Mouse (Mus musculus) MN1 (cell line): Measurements from ENCODE around the gene Spred3.
A peak's percentile ranks its signal among the peaks of the same experiment; 100 is the strongest.
"Not testable (repeated sequence)": the region's sequence is repeated elsewhere in the genome, so short reads cannot be mapped to it uniquely, and the experiment has no call there.

Experiments
- DNase-seq: peaks from one replicate; pipeline ENCODE4 v3.0.0-alpha.2; 2016; ENCODE audit warnings: low spot score

The Spred3 gene

GRCm38 (mm10) chr7:29169231-29170065 is 763 bp downstream of the Spred3 start:
- peak; percentile 92 for DNase-seq

DNA sequence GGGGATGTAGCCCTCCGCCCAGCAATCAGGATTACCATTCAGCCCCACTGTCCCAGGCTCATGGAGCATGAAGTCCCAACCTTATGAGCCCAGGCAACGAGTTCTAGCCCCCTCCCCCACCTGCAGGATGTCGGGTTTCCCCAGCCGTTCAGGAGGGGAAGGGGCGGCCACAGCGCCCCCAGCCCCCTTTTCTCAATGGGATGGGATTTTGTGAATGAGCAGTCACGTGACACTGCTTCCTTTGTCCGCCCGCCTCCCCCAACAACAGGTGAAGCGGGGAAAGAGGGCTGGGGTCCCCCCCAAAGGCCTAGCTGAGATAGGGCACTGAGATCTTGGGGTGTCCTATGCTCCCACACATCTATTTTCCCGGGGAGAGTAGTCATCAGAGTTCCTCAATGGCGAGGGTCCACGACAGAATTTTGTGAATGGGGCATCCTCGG is 1.4 kb downstream of the Spred3 start:
- peak; percentile 42 for DNase-seq

DNA sequence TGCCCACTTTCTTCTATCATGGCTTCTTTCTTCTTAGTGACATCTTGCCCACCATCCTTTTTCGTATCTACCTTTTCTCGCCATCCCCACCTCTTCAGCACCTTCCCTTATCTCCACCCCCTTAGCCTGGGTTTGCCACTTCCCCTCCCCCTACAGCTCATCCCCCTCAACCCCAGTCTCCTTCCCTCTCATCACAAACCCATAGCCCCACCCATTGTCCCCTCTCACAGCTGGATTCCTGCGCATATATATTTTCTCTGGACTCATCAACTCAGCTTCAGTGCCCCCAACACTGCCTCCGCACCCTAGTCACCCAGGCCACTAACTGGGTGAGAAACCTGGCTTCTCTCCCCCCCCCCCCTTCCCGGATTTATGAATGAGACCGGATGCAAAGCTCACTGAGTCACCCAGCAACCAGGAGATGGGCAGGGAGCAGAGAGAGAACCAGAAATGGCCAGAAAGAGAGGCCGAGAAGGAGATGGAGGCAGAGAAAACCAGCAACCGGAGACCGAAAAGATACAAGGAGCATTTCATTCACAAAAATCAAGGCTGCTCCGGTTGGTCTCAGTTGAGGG is 2.0 kb downstream of the Spred3 start:
- peak; percentile 56 for DNase-seq

GRCm38 (mm10) chr7:29167656-29168055 is 2.6 kb downstream of the Spred3 start:
- no peak for DNase-seq

- no peak for DNase-seq
These were observed 7.3 kb downstream of the Spred3 start for GRCm38 (mm10) chr7:29162750-29163525.

DNA sequence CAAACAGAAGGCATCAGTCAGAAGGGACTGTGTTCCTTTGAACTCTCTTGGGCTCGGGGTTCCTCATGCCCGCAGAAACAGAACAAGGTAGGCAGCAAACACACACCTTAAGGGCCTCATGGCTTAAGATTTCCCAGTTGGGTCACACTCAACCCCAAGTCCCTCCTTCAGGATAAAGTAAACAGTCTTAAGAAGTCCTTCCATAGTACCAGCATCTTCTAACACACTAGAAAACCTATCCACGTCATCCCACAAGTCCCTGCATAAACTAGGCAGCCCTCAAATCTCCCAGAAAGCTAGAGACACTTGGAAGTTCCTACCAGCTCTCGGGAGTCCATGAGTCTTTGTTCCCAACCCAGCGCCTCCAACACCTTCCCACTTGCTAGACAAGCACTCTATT is 7.9 kb downstream of the Spred3 start:
- no peak for DNase-seq

DNA sequence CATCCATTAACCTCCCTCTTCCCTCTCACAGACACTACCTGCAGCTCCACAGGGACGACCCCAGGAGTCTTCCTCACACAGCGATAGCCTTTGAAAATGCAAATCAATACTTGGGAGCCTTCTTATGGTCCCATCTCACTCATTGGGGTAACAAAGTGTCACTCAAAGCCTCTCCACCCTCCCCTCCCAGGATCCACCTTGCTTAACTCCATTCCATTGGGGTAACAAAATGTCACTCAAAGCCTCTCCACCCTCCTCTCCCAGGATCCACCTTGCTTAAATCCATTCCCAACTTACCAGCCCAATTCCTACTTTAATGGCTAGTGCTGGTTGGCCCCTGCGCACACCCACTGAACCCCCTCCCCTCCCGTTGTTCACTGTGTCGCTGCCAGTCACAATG is 11.9 kb downstream of the Spred3 start:
- DNase-seq, result no peak

DNA sequence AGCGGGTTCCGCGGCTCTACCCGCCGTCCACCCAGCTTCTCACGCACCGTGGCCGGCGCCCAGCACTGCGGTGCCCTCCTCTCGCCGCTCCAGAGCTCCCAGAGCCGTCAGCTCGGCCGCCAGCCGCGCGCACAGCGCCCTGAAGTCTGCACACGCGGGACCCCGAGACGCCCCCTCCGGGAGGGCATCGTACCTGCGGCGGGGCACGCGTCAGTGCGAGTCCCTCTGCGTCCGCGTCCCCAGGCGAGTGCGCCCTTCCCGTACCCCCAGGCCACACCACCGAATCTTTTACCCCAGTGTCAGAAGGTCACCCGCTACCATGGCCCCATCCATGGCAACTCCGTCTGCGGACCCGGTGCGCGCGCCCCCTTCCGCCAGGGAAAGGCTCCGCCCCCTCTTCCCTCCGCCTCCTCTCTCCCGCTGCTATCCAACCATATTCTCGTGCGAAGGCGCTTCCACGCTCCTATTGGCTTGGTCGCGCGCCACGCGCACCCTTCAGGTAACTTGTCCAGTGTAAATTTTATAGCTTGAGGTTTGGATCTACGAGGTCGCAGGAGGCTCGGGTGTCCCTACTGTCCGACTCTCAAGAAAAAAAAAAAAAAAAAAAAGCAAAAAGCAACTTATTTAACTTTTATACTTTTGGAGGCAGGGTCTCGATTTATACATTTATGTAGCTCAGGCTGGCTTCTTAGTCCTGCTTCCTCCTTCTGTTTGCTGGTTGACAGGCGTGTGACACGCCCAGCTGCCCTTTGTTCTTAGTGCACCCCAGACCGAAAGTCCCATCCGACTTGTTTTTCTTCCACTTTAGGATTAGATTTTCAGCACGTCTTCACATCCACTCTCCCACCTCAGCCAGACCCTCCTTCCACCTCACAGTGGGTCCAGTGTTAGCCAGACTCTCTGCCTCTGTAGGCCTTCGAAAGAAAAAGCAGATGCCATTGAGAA is 14.1 kb downstream of the Spred3 start, which contains the start of gene Fam98c:
Gene Fam98c, minus strand, starts transcription at position 397 of the 945 bp plus-strand sequence.
- DNase-seq, result peak; percentile 84

GRCm38 (mm10) chr7:29155196-29155837 is 14.9 kb downstream of the Spred3 start:
- peak; percentile 86 for DNase-seq

DNA sequence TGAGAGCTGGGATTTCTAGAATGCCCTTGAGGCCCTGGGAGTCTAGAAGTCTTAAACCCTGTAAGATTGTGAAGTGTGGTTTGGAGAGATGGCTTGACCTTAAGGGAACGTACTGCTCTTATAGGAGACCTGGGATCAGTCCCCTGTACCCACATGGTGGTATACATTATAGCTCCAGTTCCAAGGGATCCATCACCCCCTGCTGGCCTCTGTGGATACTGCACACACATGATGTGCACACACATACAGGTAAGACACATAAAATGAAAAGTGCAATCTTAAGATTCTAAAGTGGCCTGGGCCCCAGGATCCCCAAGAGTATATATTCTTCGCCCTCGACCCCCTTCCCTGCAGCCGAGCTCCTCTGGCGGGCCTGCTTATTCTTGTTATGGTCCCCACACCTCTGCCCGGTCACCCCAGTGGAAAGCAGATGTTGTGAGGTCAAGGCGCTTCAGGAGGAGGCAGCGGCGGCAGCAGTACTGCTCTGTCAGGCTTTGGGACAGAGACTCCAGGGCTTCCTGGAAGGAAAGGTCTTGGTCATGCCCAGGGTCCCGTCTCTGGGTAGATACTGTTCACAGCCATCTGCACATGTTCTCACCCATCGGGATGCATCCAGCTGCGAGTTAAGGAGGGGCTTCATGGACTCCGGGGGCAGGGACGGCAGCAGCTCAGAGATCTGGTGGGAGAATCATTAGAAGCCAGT is 16.0 kb downstream of the Spred3 start:
- DNase-seq, result no peak

DNA sequence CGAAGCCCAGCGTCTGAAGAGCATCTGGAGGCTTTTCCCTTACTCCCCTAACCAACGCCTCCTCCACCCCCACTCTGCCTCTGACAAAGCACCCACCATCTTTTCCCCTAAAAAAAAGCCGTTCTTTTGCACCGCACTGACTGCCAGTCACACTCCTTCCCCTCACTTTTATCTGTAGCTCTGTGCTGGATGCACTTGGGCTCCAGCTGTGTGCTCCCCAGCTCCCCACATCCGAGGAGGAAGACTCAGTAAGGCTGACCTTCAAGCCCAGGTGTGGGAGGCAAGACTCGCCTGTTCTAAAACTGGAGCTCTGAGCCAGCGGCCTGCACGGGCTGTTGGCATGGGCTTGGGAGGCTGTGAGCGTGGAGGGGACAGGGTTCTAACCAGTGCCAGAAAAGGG is 18.7 kb downstream of the Spred3 start:
- DNase-seq, result no peak

GRCm38 (mm10) chr7:29148771-29149170 is 21.4 kb downstream of the Spred3 start:
- no peak for DNase-seq

DNA sequence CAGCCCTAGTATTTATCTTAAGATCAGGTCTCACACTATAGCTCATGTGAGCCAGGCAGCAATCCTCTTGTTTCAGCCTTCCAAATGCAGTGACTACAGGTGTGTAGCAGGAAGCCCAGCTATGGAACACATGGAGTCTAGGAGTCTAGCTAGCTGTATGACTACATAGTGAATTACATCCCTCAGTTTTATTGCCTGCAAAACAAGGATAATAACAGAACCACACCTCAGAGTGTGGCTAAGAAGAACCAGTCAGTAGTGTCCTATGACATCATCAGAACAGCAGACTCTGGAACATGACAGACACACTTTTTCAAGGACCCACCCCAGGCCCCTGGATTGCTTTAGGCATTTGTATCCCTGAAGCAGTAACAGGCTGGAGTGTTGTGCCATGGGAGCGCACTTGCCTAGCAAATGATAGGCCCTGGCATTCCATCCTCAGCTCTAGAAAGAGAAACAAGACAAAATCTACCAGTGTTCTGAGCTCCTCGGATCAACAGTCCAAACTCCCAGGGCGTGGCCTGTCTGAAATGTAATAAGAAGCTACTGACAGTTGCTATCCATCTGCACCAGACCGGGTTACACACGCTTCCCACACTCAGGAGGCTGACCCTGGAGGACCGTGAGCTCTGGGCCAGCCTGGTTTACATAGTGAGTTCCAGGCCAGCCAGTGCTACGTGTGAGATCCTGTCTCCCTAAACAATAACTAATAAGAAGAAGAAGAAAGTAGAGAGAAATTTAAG is 23.4 kb downstream of the Spred3 start:
- DNase-seq, result no peak

GRCm38 (mm10) chr7:29144006-29144405 is 26.2 kb downstream of the Spred3 start:
- no peak for DNase-seq

DNA sequence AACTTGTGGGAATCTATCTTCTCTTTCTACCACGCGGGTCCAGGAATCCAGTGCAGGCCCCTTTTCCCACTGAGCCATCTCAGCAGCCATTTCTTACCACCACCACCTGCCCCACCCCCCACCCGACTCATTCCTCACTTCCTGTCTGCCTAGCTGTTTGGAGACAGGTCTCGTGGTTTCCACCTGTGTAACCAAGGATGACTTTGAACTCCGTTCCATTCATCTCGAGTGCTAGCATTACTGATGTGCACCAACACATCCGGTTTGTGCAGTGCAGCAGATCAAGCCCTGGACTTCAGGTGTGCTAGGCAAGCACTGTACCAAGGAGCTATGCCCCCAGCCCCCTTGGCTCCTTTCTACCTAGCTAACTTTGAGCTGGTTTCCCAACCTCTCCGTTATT is 28.8 kb downstream of the Spred3 start:
- no peak for DNase-seq

GRCm38 (mm10) chr7:29139237-29139636 is 31.0 kb downstream of the Spred3 start:
- not testable (repeated sequence) for DNase-seq

DNA sequence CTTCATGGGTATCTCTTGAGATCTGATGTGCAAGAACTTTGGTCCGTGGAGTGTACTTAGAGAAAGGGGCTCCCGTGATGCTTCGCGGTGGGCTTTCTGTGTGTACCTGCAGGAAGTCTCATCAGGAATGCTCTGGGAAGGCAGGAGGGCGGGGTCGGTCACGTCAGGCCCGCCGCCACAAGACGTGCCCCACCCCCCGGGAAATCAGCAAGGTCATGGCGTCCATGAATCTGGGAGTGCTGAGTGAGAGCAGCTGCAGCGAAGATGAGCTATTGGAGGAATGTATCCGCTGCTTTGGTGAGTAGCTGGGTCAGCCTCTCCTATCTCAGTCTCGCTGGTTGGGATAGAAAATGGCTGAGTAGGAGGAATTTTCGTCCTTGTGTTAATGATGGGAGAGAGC is 32.8 kb downstream of the Spred3 start:
- no peak for DNase-seq

DNA sequence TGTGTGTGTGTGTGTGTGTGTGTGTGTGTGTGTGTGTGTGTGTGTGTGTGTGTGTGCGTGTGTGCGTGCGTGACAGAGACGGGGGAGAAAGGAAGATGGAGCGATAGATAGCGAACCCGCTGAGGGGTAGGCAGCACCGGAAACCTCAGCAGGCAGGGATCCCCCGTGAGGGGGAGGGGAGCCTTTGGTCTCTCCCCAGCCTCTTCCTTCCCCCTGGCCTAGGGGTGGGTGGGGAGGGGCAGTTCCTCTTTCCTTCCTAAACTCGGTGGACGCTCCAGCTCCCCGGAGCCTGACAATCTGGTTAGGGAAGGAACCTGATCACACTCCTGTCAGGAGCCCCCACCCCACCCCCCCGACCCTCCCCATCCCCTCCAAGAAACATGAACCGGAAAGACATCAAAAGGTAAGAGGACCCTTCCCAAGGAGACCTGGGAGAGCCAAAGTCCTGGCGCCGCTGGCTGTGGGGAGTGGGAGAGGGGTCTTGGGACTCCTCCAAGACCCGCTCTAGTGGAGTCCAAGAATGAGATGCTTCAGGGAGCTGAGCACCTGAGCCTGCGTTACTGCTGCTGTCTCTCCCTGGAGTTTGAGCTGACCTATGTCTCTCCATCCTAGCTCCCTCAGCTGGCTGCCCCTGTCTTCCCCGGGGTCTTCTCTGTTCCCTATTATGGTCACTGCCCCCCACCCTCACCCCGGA is 35.4 kb downstream of the Spred3 start, which contains the start of gene Rasgrp4:
Gene Rasgrp4, plus strand, starts transcription at position 159 of the 694 bp plus-strand sequence.
- no peak for DNase-seq

DNA sequence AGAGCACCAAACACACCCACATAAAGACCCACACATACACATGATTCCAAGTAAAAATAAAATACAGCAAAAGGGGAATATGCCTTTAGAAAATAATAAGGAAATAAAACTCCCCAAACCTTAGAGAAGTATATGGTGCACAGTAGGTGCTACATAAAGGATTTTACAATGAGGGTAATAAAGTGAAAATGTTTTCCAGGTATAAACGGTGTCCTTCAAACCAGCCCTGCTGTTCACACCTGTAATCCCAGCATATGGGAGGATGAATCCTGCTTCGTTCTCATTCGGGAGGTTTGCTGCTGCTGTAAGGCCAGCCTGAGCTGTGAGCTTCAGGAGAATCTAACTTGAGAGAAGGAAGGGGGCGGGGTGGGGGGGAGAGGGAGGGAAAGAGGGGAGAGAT is 36.0 kb downstream of the Spred3 start:
- no peak for DNase-seq
